Mouse (Mus musculus) liver, embryonic 18 days (tissue): ENCODE data around the gene Asrgl1. TPM values are rescaled to one million over a fixed set of nuclear protein-coding genes. Genes with fewer than 3 reads are reported as not detected.

Experiments used
- polyA plus RNA-seq: library from polyadenylated mRNA; depleted of rRNA; stranded (reverse); fragments of >200 nt; gene quantifications from 2 replicates; pipeline ENCODE4 v1.2.3, GENCODE M21; 2012; rRNA removed

The Asrgl1 gene
- polyA plus RNA-seq = 1.9 TPM in 2 replicates

DNA sequence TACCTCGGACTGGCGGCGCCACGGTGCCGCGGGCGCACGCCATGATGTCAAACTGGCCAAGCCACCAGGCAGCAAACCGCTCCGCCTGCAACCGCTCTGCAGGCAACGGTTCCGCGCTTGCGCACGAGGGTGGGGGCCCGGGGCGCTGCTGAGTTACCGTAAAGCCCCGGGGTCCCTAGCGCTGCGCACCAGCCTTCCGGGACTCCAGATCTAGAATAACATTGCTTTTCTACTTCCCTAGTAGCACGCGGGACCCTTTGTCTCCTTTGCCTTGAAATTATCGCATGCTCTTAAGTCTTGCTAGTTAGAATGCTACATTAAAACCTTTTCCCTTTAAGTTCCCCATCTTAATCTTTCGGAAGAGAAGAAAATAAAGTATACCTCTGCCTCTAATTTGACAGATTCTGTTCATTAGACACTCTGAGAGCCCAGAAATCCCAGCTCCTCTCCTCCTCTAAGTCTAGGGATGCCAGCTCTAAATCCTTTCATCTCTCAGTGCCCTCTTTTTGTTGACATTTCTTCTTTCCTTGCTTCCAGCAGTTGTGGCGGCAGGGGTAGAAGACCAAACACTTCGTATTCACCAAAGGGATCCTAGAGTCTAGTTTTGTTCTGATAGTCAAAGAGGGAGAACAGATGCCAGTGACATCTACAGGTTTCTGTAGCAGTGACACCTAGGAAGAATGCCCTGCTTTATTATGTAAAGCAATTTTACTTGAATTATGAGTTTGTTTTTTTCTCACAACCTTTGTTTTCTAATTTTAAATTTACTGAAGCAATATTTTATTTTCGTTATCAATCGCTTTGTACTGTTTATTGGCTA lies at the start of gene Asrgl1:
TSS of gene Asrgl1 (minus strand) at position 125 of the 820 bp plus-strand sequence.

DNA sequence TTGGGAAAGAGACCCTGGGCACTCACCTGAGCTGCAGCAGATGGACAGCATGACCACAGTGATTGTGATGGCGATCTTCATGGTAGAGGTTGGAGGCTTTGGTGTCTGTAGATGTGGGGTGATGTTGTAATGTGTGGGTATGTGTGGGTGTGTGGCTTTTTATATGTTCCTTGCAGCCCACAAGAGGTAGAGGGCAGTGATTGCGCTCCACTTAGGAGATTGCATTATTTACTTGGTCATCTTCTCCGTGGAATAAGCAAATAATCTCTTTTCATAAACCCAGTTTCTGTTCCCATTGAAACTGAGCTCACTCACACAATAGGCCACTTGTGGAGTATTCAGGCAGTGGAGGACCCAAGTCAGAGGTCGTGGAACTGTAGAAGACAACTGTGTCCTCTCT lies 47.6 kb downstream of the Asrgl1 start, which contains the start of gene Scgb1a1:
TSS of gene Scgb1a1 (minus strand) at position 138 of the 400 bp plus-strand sequence.

Other genes starting within 250 kb of the Asrgl1 start
- 30.7 and 31.4 TPM in 2 replicates for gene 1810009A15Rik, start 246.8 kb downstream of the Asrgl1 start, polyA plus RNA-seq
- not detected in 2 replicates for gene Gm49416, start 246.7 kb downstream of the Asrgl1 start, polyA plus RNA-seq
- gene Ints5, start 242.6 kb downstream of the Asrgl1 start, polyA plus RNA-seq = 8.9 and 9.1 TPM in 2 replicates
- gene Ganab, start 237.6 kb downstream of the Asrgl1 start, polyA plus RNA-seq = 72.8 and 81.9 TPM in 2 replicates
- 32.9 and 35.2 TPM in 2 replicates for gene B3gat3, start 215.3 kb downstream of the Asrgl1 start, polyA plus RNA-seq
- gene Rom1, start 206.3 kb downstream of the Asrgl1 start, polyA plus RNA-seq = 1.9 and 2.0 TPM in 2 replicates
- gene Eml3, start 206.1 kb downstream of the Asrgl1 start, polyA plus RNA-seq = 9.6 and 11.4 TPM in 2 replicates
- 17.0 and 17.4 TPM in 2 replicates for gene Mta2, start 193.8 kb downstream of the Asrgl1 start, polyA plus RNA-seq
- 8.7 and 9.0 TPM in 2 replicates for gene Tut1, start 181.8 kb downstream of the Asrgl1 start, polyA plus RNA-seq
- gene Eef1g, start 168.6 kb downstream of the Asrgl1 start, polyA plus RNA-seq = 149 and 173 TPM in 2 replicates
- gene Ahnak, start 146.4 kb downstream of the Asrgl1 start, polyA plus RNA-seq = 2.0 TPM in 2 replicates
- gene Scgb1a1, start 47.7 kb downstream of the Asrgl1 start, polyA plus RNA-seq = not detected in 2 replicates